Mouse (Mus musculus) heart, adult 9 months (tissue): ENCODE results near the gene Atad3a.
"Not testable (repeated sequence)": the region's sequence is repeated elsewhere in the genome, so short reads cannot be mapped to it uniquely, and the experiment has no call there.

Experiments used
- DNase-seq, 2 experiments: peaks; one replicate each; pipeline ENCODE4 v3.0.0; 2022; ENCODE audit warnings: low spot score in 2 of 2

The Atad3a gene

GRCm38 (mm10) chr4:155774971-155775740 is 14.3 kb upstream of the Atad3a start:
- peak; percentile 82 to 87 for DNase-seq

- peak; percentile 88 to 91 for DNase-seq
Measured at GRCm38 (mm10) chr4:155774280-155774754, 13.4 kb upstream of the Atad3a start, which contains the start of gene Vwa1. Vwa1 (minus strand) TSS chr4:155774698.

- DNase-seq = no peak
Measured at GRCm38 (mm10) chr4:155773335-155774078, 12.6 kb upstream of the Atad3a start.

- DNase-seq = no peak
Measured at GRCm38 (mm10) chr4:155772786-155773185, 11.9 kb upstream of the Atad3a start.

GRCm38 (mm10) chr4:155771706-155772105 is 10.8 kb upstream of the Atad3a start:
- no peak for DNase-seq

GRCm38 (mm10) chr4:155770626-155771025 is 9.7 kb upstream of the Atad3a start:
- DNase-seq = no peak

- DNase-seq = peak; percentile 82 to 88
Measured at GRCm38 (mm10) chr4:155769880-155770512, 9.1 kb upstream of the Atad3a start.

- DNase-seq = no peak
Measured at GRCm38 (mm10) chr4:155769496-155769879, 8.6 kb upstream of the Atad3a start.

- peak in 1 of 2 experiments; percentile 11 for DNase-seq
Measured at GRCm38 (mm10) chr4:155762357-155762756, 1.5 kb upstream of the Atad3a start.

- DNase-seq = peak in 1 of 2 experiments; percentile 8
Measured at GRCm38 (mm10) chr4:155761356-155762099, 635 bp upstream of the Atad3a start.

GRCm38 (mm10) chr4:155759862-155760612 is 856 bp downstream of the Atad3a start:
- no peak for DNase-seq

- DNase-seq = peak in 1 of 2 experiments; percentile 21
Measured at GRCm38 (mm10) chr4:155757011-155757410, 3.9 kb downstream of the Atad3a start.

- no peak for DNase-seq
Measured at GRCm38 (mm10) chr4:155746575-155747490, 14.1 kb downstream of the Atad3a start.

GRCm38 (mm10) chr4:155746036-155746548 is 14.8 kb downstream of the Atad3a start:
- DNase-seq = no peak

- no peak for DNase-seq
Measured at GRCm38 (mm10) chr4:155745136-155745535, 15.8 kb downstream of the Atad3a start.

GRCm38 (mm10) chr4:155744474-155744873 is 16.4 kb downstream of the Atad3a start:
- DNase-seq = no peak

GRCm38 (mm10) chr4:155742684-155743083 is 18.2 kb downstream of the Atad3a start:
- DNase-seq = no peak

- DNase-seq = not testable (repeated sequence)
Measured at GRCm38 (mm10) chr4:155740681-155741080, 20.2 kb downstream of the Atad3a start.
